Mouse (Mus musculus): ENCODE data around the gene Kdelc1. TPM values are rescaled to one million over a fixed set of nuclear protein-coding genes. Genes with fewer than 3 reads are reported as not detected.

Kdelc1 gene
- polyA plus RNA-seq, 1 experiment from 2014 or later = 29.4 TPM

DNA sequence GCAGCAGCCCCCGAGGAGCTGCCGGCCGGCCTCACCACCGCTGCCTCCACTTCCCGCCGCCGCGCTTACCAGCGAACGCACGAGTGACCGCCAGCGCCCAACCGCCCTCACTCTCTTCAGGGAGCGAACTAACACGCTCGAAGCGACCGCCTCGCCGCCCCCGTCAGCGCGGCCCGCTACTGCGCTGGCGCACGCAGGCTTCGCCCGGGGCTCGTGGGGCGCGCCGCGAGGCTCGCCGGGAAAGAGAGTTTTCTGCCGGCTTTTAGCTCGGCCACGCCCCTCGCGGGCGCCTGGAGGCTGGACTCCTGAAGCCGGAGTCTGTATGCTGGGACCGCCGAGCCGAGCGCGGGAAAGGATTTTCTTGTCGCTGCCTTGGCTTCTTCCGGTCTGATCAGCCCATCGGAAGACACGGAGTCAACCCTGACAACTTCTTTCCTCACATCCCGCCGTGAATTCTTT is 16.3 kb downstream of the Kdelc1 start, which contains the start of gene Tex30:
Tex30 (minus strand) TSS at position 183 of the 459 bp plus-strand sequence.
- Histone ChIP-seq H3K27me3 (replicated peaks; ENCODE audit: control insufficient read depth, insufficient read depth, low read length) (no peaks in the 10 kb centered on the region), H3K27ac (ENCODE audit: low read depth, low read length) (peak within 1 kb of the TSS; percentile 79), H3K36me3 (ENCODE audit: control insufficient read depth, insufficient read depth, low read length) (peaks cover 9% of the 10 kb centered on the region), H3K9ac (ENCODE audit: low read depth, low read length) (peak within 1 kb of the TSS; percentile 84), H3K9me3 (ENCODE audit: control insufficient read depth, low read length) (no peaks in the 10 kb centered on the region), H3K4me3 (ENCODE audit: low read length) (peak within 1 kb of the TSS; percentile 89), H3K4me1 (ENCODE audit: control insufficient read depth, insufficient read depth, low read depth, low read length) (peaks cover 7% of the 10 kb centered on the region), H3K4me2 (ENCODE audit: low read length) (peak within 1 kb of the TSS; percentile 75)
- peak; percentile 99 for ATAC-seq
- WGBS = 0% methylated on average over 43 of the region's 55 CpGs

DNA sequence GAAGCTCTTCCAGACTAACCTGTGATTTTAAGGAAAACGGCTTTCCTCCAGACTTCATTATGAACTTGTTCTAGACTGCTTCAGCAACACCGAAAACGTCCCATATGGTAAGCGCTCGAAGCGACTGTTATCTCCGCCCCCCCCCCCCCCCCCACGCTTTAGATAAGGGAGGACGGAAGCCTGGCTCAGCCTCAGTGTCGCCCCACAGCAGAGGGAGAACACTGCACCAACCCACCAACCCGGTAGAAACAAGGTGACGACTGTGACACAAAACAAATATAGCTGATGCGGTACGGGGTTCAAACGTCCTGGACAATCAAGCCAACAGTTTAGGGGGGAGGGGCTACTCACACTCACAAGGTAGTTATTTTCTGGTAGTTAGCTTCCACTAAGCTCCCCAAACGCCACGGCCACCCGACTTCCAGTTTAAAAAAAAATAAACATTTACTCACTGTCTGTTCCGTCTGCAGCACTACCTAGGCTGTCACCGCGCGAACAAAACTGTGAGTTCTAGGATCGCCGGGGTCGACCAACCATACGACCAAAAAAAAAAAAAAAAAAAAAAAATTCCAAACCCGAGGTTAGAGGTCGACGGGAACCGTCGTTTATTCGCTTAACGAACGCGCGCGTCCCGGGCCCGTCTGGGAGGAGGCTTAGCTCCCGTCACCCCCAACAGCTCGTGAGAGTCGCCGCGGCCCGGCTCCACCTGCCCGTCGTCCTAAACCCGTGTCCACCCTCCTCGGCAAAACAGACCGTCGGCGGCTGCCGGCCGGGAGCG is 17.0 kb downstream of the Kdelc1 start:
- peak overlapping the region; percentile 79 for H3K27ac ChIP-seq (ENCODE audit: low read depth, low read length)
- peak; percentile 79 for ATAC-seq
- WGBS = under 1% methylated on average over 53 of the region's 55 CpGs
- no peaks in the 10 kb centered on the region for H3K9me3 ChIP-seq (ENCODE audit: control insufficient read depth, low read length)
- H3K9ac ChIP-seq (ENCODE audit: low read depth, low read length) = peak overlapping the region; percentile 84
- H3K4me1 ChIP-seq (ENCODE audit: control insufficient read depth, insufficient read depth, low read depth, low read length) = peaks cover 7% of the 10 kb centered on the region
- H3K36me3 ChIP-seq (ENCODE audit: control insufficient read depth, insufficient read depth, low read length) = peaks cover 8% of the 10 kb centered on the region
- no peaks in the 10 kb centered on the region for H3K27me3 ChIP-seq (replicated peaks; ENCODE audit: control insufficient read depth, insufficient read depth, low read length)
- peak overlapping the region; percentile 75 for H3K4me2 ChIP-seq (ENCODE audit: low read length)
- H3K4me3 ChIP-seq (ENCODE audit: low read length) = peak overlapping the region; percentile 89

DNA sequence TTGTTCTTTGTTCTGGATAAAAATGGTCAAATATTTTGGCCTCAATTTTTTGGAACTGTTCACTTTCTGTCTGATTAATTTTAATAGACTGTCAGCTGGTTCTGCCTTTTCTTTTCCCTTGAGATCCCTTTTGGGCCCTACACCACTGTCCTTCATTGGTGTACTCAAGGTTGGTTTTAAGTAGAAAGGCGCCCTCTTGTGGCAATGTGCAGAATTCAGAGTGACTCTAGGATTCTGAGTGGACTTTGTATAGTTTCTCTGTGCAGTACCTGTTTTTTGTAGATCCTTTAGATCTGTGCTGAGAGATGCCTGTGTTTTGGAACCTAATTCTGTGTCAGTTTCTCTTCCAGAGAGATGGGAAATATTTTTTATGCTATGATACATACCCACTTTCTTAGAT is 54.0 kb downstream of the Kdelc1 start:
- H3K4me3 ChIP-seq (ENCODE audit: low read length) = no peak overlapping the region
- H3K27ac ChIP-seq (ENCODE audit: low read depth, low read length) = no peak overlapping the region
- H3K9ac ChIP-seq (ENCODE audit: low read depth, low read length) = no peak overlapping the region
- H3K36me3 ChIP-seq (ENCODE audit: control insufficient read depth, insufficient read depth, low read length) = no peaks in the 10 kb centered on the region
- no peaks in the 10 kb centered on the region for H3K9me3 ChIP-seq (ENCODE audit: control insufficient read depth, low read length)
- ATAC-seq = no peak
- no peak overlapping the region for H3K4me2 ChIP-seq (ENCODE audit: low read length)
- H3K27me3 ChIP-seq (replicated peaks; ENCODE audit: control insufficient read depth, insufficient read depth, low read length) = no peaks in the 10 kb centered on the region
- H3K4me1 ChIP-seq (ENCODE audit: control insufficient read depth, insufficient read depth, low read depth, low read length) = no peaks in the 10 kb centered on the region
- 3% methylated on average over 1 of the region's 1 CpGs for WGBS

DNA sequence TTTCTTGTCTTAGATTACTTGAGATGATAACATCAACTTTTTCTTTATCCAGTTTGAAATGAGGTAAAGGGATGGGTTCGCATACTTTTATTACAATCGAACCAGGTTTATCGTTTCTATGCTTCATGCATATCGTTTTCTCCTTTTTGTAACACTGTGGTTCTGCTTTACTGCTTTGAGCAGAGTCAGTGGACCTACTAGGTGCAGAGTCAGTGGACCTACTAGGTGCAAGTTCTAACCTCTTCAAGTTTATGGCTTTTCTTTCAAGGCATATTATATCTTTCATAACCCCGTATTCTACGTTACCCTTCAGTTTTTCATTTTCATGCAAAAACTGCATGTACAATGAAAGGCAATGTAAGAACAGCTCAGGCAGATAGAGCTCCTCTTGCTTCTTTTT is 55.2 kb downstream of the Kdelc1 start:
- no peaks in the 10 kb centered on the region for H3K4me1 ChIP-seq (ENCODE audit: control insufficient read depth, insufficient read depth, low read depth, low read length)
- no peaks in the 10 kb centered on the region for H3K9me3 ChIP-seq (ENCODE audit: control insufficient read depth, low read length)
- no peaks in the 10 kb centered on the region for H3K27me3 ChIP-seq (replicated peaks; ENCODE audit: control insufficient read depth, insufficient read depth, low read length)
- H3K4me3 ChIP-seq (ENCODE audit: low read length) = no peak overlapping the region
- H3K36me3 ChIP-seq (ENCODE audit: control insufficient read depth, insufficient read depth, low read length) = no peaks in the 10 kb centered on the region
- H3K4me2 ChIP-seq (ENCODE audit: low read length) = no peak overlapping the region
- 92% methylated on average over 6 of the region's 6 CpGs for WGBS
- ATAC-seq = no peak
- no peak overlapping the region for H3K9ac ChIP-seq (ENCODE audit: low read depth, low read length)
- H3K27ac ChIP-seq (ENCODE audit: low read depth, low read length) = no peak overlapping the region

DNA sequence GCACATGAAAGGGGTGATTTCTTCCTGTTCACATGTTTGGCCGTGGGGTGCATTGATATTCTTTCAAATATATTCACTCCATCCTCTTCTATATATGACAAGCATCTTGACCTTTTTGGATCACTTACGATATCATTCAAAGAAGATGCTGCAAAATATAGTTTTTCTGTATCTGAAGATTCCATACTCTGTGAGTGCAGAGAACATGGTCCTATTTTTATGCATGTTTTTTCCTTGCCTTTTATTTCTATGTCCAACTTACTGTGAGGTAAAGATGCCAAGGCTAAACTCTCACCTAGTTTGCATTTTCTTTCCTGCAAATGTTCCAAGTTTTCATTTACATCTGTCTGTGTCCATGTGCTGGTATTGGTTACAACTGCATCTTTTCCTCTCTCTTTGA is 56.8 kb downstream of the Kdelc1 start, which contains the start of gene Gm8251:
Gm8251 (minus strand) TSS at position 101 of the 400 bp plus-strand sequence.
- Histone ChIP-seq H3K27ac (ENCODE audit: low read depth, low read length) (no peak within 1 kb of the TSS), H3K4me1 (ENCODE audit: control insufficient read depth, insufficient read depth, low read depth, low read length) (no peaks in the 10 kb centered on the region), H3K4me3 (ENCODE audit: low read length) (no peak within 1 kb of the TSS), H3K4me2 (ENCODE audit: low read length) (no peak within 1 kb of the TSS), H3K9me3 (ENCODE audit: control insufficient read depth, low read length) (no peaks in the 10 kb centered on the region), H3K36me3 (ENCODE audit: control insufficient read depth, insufficient read depth, low read length) (no peaks in the 10 kb centered on the region), H3K27me3 (replicated peaks; ENCODE audit: control insufficient read depth, insufficient read depth, low read length) (no peaks in the 10 kb centered on the region), H3K9ac (ENCODE audit: low read depth, low read length) (no peak within 1 kb of the TSS)
- no peak for ATAC-seq
- WGBS = 93% methylated on average over 2 of the region's 2 CpGs

DNA sequence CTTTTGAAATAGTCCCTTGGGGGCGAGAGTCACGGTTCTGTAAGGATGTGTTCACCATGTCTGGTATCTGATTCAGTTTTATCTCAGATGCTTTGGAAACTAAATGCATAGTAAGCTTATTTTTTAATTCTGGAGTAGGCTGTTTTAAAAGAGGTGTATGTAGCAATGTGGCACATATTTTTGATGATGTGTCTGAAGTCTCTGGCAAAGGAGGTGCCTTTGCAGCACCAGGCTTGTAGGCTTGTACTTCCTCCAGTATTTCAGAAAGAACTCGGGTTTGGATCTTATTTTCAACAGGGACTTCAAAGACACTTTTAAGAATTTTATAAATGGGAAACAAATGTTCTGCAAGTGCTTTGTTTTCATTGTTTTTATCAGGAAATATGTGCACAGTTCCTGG is 60.8 kb downstream of the Kdelc1 start:
- Histone ChIP-seq H3K4me2 (ENCODE audit: low read length) (no peak overlapping the region), H3K4me3 (ENCODE audit: low read length) (no peak overlapping the region), H3K27me3 (replicated peaks; ENCODE audit: control insufficient read depth, insufficient read depth, low read length) (no peaks in the 10 kb centered on the region), H3K9me3 (ENCODE audit: control insufficient read depth, low read length) (no peaks in the 10 kb centered on the region), H3K4me1 (ENCODE audit: control insufficient read depth, insufficient read depth, low read depth, low read length) (no peaks in the 10 kb centered on the region), H3K9ac (ENCODE audit: low read depth, low read length) (no peak overlapping the region), H3K36me3 (ENCODE audit: control insufficient read depth, insufficient read depth, low read length) (no peaks in the 10 kb centered on the region), H3K27ac (ENCODE audit: low read depth, low read length) (no peak overlapping the region)
- 81% methylated on average over 3 of the region's 3 CpGs for WGBS
- ATAC-seq = no peak

Other genes with a start within 250 kb of the Kdelc1 start
- 55.1 and 59.5 TPM in 2 replicates for gene Tpp2, start 185.2 kb downstream of the Kdelc1 start, polyA plus RNA-seq (2015; fragmentation: Nextera tagmentation; extraction: Ambion mirVana)
- 1.2 and 1.8 TPM in 2 replicates for gene Mettl21c, start 98.8 kb downstream of the Kdelc1 start, polyA plus RNA-seq (2015; fragmentation: Nextera tagmentation; extraction: Ambion mirVana)
- 0.04 TPM in 1 of 2 replicates, not detected in the other for gene Gm8251, start 56.9 kb downstream of the Kdelc1 start, polyA plus RNA-seq (2015; fragmentation: Nextera tagmentation; extraction: Ambion mirVana)
- gene Tex30, start 16.4 kb downstream of the Kdelc1 start, polyA plus RNA-seq (2015; fragmentation: Nextera tagmentation; extraction: Ambion mirVana) = 40.3 and 40.4 TPM in 2 replicates
- 27.3 and 32.3 TPM in 2 replicates for gene Bivm, start 149 bp upstream of the Kdelc1 start, polyA plus RNA-seq (2015; fragmentation: Nextera tagmentation; extraction: Ambion mirVana)
- gene Ercc5, start 28.9 kb upstream of the Kdelc1 start, polyA plus RNA-seq (2015; fragmentation: Nextera tagmentation; extraction: Ambion mirVana) = 22.0 and 25.0 TPM in 2 replicates
- 0.19 TPM in 1 of 2 replicates, not detected in the other for gene Mettl21e, start 100.2 kb upstream of the Kdelc1 start, polyA plus RNA-seq (2015; fragmentation: Nextera tagmentation; extraction: Ambion mirVana)

Measured in hindbrain, embryonic 16.5 days (tissue).